Mouse (Mus musculus) heart, postnatal 36 days (tissue): ENCODE data around the gene 2410004B18Rik. TPM values are rescaled to one million over a fixed set of nuclear protein-coding genes. Genes with fewer than 3 reads are reported as not detected.
"Not testable (repeated sequence)": the region's sequence is repeated elsewhere in the genome, so short reads cannot be mapped to it uniquely, and the experiment has no call there.

Experiments
- DNase-seq, 2 experiments: peaks; one replicate each; pipeline ENCODE4 v3.0.0; 2021 to 2022
- intact Hi-C: fragments of 180-260 bp; cut with DNase I; formaldehyde crosslinking; loops from one replicate; pipeline ENCODE4 v1.15.1; 2025
- total RNA-seq, 2 experiments: library from RNA; stranded (reverse); gene quantifications; 2 replicates each; pipeline ENCODE4 v1.2.3; 2021

Gene 2410004B18Rik
- 10 to 100 TPM; 16.0 to 16.6 TPM for total RNA-seq

DNA sequence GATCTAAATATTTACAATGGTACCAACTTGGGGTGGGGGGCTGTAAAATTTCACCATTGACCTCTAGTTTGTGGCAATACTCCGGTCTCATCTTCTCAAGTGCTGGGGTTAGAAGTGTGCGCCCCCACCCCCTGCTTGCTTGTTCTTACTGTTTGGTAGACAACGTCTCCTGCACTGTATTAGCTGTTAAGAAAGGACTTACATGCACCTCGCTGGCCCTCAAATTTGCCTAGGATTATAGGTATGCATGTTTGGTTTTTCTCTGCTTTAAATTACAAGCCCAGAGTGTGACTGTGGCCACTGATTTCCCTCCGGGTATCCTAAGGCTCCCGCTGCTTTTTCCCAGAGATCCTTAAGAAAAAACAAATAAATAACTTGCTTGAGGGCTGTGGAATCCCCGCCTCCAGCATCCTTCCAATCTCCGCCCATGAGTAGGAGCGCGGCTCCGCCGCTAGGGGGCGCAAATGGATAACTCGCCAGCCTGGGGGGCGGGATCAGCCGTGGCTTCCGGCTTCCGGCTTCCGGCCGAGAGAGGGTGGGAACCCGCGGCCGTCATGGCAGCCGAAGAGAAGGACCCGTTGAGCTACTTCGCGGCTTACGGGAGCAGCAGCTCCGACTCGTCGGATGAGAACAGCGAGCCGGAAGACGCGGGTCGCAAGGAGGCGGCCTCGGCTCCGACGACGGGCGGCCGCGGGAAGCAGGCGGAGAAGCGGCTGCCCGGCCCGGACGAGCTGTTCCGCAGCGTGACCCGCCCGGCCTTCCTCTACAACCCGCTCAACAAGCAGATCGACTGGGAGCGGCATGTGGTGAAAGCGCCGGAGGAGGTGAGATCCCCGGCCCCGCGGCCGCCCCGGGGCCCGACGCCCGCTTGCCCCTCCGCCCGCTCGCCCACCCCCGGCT is at the start of gene 2410004B18Rik:
TSS of gene 2410004B18Rik (plus strand) at position 510 of the 900 bp plus-strand sequence.
- DNase-seq: peak; percentile 93
- intact Hi-C loops: no loop called here

- intact Hi-C loops: no loop called here
- DNase-seq: no peak
Measured at GRCm38 (mm10) chr3:145890346-145891132, 47.3 kb upstream of the 2410004B18Rik start.

GRCm38 (mm10) chr3:145892451-145892850 is 45.4 kb upstream of the 2410004B18Rik start:
- DNase-seq: no peak
- intact Hi-C loops: no loop called here

DNA sequence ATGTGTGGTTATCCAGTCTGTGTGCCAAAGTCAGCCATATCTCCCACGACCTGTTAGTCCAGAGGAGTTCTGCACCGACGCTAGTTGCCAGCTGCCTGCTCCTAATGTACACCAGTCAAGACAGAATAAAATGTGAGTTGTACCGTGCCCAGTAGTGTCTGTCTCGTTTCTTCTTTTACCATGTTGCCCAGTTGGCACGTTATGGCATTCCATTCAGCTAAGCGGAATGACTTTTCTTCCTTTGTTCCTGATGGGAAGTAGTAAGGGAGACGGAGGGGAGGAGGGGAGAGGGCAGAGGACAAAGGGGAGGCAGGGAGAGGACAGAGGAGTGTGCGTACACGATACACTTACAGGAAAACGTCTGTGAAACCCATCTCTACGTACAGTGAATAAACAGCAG is 43.7 kb upstream of the 2410004B18Rik start:
- intact Hi-C loops: no loop called here
- no peak for DNase-seq

- intact Hi-C loops: no loop called here
- DNase-seq: peak in 1 of 2 experiments; percentile 51
Measured at GRCm38 (mm10) chr3:145897749-145898148, 40.1 kb upstream of the 2410004B18Rik start.

GRCm38 (mm10) chr3:145899832-145900231 is 38.0 kb upstream of the 2410004B18Rik start:
- peak in 1 of 2 experiments; percentile 54 for DNase-seq
- intact Hi-C loops: loop anchor here (1.0 to 10.0 kb wide), 4 partner anchors 40 to 425 kb away; partner anchors contain the start of gene Ddah1

DNA sequence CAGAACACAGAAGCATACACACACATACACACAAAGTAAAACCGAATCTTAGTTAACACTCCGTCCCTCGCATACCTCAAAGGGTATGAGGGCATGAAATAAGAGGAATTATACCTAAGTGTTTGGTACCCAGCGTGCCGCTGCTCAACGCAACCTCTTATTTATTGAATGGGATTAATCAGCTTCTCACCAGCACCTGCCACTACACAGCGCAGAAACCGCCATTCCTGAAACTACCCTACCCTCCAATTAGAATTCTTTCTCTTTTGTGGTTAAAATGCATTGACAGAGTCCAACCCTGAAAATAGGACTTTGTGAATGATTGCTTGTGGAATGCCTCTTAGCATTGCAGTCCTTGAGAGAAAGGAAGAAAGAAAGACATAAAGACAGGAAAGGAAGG is 34.3 kb upstream of the 2410004B18Rik start:
- intact Hi-C loops: loop anchor here (10.0 kb wide), 2 partner anchors 149 to 429 kb away; partner anchors contain the start of gene Ddah1
- DNase-seq: no peak

GRCm38 (mm10) chr3:145904850-145905776 is 32.7 kb upstream of the 2410004B18Rik start:
- peak; percentile 76 to 85 for DNase-seq
- intact Hi-C loops: loop anchor here (1.0 to 10.0 kb wide), 5 partner anchors 47 to 498 kb away; partner anchors contain the start of gene Ddah1

GRCm38 (mm10) chr3:145906582-145906981 is 31.2 kb upstream of the 2410004B18Rik start:
- no peak for DNase-seq
- intact Hi-C loops: loop anchor here (2.0 to 10.0 kb wide), 5 partner anchors 52 to 499 kb away; partner anchors contain the start of genes Ccn1 and Ddah1

DNA sequence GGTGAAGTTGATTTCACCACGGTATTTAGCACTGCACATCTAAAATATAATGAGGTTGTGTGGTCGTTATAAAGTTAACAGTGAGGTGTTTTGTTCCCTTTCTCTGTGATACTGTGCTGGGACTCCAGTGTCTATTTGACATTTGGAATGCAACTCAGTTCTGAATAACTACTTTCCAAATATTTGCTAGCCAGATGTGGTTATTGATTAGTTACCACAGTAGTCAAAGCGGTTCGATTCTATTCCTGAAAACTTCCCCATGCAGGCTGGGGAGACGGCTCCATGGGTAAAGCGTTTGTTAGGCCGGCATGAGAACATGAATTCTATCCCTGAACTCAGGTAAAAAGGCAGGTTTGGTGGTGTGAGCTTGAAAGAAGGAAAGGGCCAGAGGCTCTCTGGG is 25.3 kb upstream of the 2410004B18Rik start:
- DNase-seq: no peak
- intact Hi-C loops: no loop called here

- no peak for DNase-seq
- intact Hi-C loops: no loop called here
Measured at GRCm38 (mm10) chr3:145913263-145913662, 24.6 kb upstream of the 2410004B18Rik start.

DNA sequence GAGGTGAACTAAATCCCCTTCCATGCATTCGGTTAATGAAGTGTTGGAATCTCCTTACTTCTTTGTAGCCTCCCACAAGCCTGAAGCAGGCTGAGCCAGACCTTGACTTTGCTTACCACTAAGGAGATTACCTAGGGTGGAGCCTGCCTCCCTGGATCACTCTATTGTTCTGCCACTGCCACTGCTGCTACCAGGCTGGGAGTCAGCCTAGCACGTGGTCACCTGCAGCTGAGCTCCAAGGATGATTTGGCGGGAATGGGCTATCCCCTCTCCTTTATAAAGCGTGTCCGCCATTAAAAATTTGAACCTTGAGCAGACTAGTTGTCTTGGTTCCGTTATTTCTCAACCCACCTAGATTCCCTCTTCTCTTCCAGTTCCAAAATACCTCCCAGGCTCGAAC is 23.9 kb upstream of the 2410004B18Rik start:
- intact Hi-C loops, DNase-seq: not testable (repeated sequence)

- intact Hi-C loops: no loop called here
- DNase-seq: no peak
Measured at GRCm38 (mm10) chr3:145916374-145916773, 21.4 kb upstream of the 2410004B18Rik start.

DNA sequence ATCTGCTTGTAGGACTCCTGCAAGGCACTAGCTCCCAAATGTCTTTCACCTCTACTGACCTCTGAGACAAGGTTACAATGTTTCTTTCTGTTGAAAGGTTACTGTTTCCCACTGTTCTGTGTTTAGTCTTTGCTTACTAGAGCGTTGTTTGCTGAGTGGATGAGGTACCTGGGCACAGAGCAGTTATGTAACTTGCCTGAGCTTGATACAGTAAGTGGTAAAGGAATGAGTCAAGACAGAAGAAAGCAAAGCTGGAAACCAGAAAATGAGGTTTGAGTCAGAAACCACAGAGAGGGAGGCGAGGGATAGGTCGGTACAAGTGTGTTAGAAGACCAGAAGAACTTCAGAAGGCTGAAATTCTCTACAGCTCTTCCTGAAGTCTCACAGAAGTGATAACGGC is 21.0 kb upstream of the 2410004B18Rik start:
- intact Hi-C loops: no loop called here
- DNase-seq: no peak

- DNase-seq: no peak
- intact Hi-C loops: loop anchor here (5.0 kb wide), 2 partner anchors 345 to 1205 kb away; partner anchors contain the start of gene Znhit6
Measured at GRCm38 (mm10) chr3:145922019-145922854, 15.6 kb upstream of the 2410004B18Rik start, which contains the start of gene Bcl10. TSS of gene Bcl10 (plus strand) at chr3:145922804.

DNA sequence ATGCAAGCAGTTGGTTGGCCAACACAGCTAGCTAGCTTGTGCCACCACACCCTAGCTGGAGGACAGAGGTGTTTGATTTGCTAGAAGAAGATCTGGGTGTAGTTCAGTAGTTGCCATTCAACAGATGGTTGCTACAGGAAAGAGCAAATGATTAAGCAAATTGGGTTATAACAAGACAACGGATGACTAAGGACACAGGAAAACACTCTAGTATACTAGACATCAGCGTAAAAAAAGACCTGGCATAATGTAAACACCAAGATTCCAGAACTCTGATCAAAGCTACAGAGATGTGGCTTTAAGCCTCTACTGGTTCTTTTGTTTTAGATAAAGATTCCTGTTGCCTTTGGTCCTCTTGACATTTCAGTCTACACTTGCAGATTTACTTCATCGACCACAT is 14.8 kb upstream of the 2410004B18Rik start:
- intact Hi-C loops: loop anchor here (5.0 kb wide), 2 partner anchors 346 to 1206 kb away; partner anchors contain the start of gene Znhit6
- DNase-seq: no peak

- peak; percentile 98 for DNase-seq
- intact Hi-C loops: loop anchor here (2.0 to 5.0 kb wide), 3 partner anchors 275 to 1207 kb away; partner anchors contain the start of genes Ccn1 and Znhit6
Measured at GRCm38 (mm10) chr3:145923874-145924577, 13.8 kb upstream of the 2410004B18Rik start.
